Mouse (Mus musculus) cerebellum, adult 2 months (tissue): ENCODE data around the gene Tmem161a.

Source experiments
- CTCF ChIP-seq: fragments of 200-500 bp; IDR thresholded peaks from 2 replicates; pipeline ENCODE4 v1.5.1; 2011; ENCODE audit warnings: low read depth, mild to moderate bottlenecking, control low read depth, low read length, moderate library complexity, borderline replicate concordance; ENCODE audit not compliant: insufficient read depth
- POLR2A ChIP-seq: fragments of 200-500 bp; IDR thresholded peaks from 2 replicates; pipeline ENCODE4 v1.6.1; 2011; ENCODE audit warnings: low read length, control low read depth, borderline replicate concordance; ENCODE audit not compliant: insufficient read depth

- no peak for TF ChIP-seq CTCF
- TF ChIP-seq POLR2A: no peak
Observed at GRCm38 (mm10) chr8:70220911-70221310, 48.8 kb downstream of the Tmem161a start.
